Mouse (Mus musculus) CH12.LX (cell line): ENCODE measurements at regions not wholly inside any gene's neighbourhood (a gene's known extent, or its start where the extent isn't known, plus 50 kb on each side); places are given as distances from the start of the nearest gene placed in this dataset.

Source experiments
- DNase-seq: peaks from one replicate; pipeline ENCODE4 v3.0.0-alpha.2; 2013; ENCODE audit errors: extremely low read depth
- H3K27ac ChIP-seq: 2 replicates; pipeline ENCODE4 v1.5.1; 2012; ENCODE audit warnings: low read depth, mild to moderate bottlenecking, control low read depth, moderate library complexity; ENCODE audit not compliant: insufficient read depth
- H3K27me3 ChIP-seq: replicated peaks from 2 replicates; pipeline ENCODE3; 2012; ENCODE audit warnings: inconsistent platforms
- H3K36me3 ChIP-seq, 2 experiments: replicated peaks in 1 of 2; 2 replicates each; pipeline versions ENCODE3 to v1.6.1; 2012; ENCODE audit warnings: inconsistent platforms in 1 of 2, low read length in 1 of 2, mild to moderate bottlenecking in 1 of 2, mixed read lengths in 1 of 2, moderate library complexity in 1 of 2; ENCODE audit not compliant: control insufficient read depth in 1 of 2, insufficient read depth in 1 of 2
- H3K4me1 ChIP-seq, 2 experiments: 2 replicates each; pipeline ENCODE4 v1.6.1; 2012; ENCODE audit warnings: inconsistent platforms in 1 of 2, moderate library complexity in 1 of 2; ENCODE audit not compliant: insufficient read depth in 2 of 2, control insufficient read depth in 1 of 2
- H3K4me2 ChIP-seq: 2 replicates; pipeline ENCODE4 v1.6.1; 2012; ENCODE audit warnings: low read depth, mild to moderate bottlenecking, control low read depth; ENCODE audit not compliant: poor library complexity, insufficient read depth, severe bottlenecking
- H3K4me3 ChIP-seq, 3 experiments: fragments of 150-350 bp in 1 of 3; sonication (generic) in 1 of 3; replicated peaks in 1 of 3; 2 replicates each; pipeline versions ENCODE3 to v1.5.1; 2011 to 2012; ENCODE audit warnings: low read depth in 2 of 3, low read length in 2 of 3, mild to moderate bottlenecking in 2 of 3, moderate library complexity in 2 of 3, control low read depth in 1 of 3, improper control_type of control experiment in 1 of 3, inconsistent platforms in 1 of 3, mixed read lengths in 1 of 3; ENCODE audit not compliant: poor library complexity in 1 of 3
- H3K79me2 ChIP-seq: replicated peaks from 2 replicates; pipeline ENCODE4 v1.6.1; 2012; ENCODE audit warnings: mild to moderate bottlenecking, moderate library complexity; ENCODE audit not compliant: control insufficient read depth, poor library complexity, insufficient read depth, severe bottlenecking; ENCODE audit errors: extremely low read depth
- H3K9ac ChIP-seq: 2 replicates; pipeline ENCODE4 v1.6.1; 2012; ENCODE audit warnings: low read depth, mild to moderate bottlenecking, control low read depth, moderate library complexity; ENCODE audit not compliant: insufficient read depth
- H3K9me3 ChIP-seq: replicated peaks from 2 replicates; pipeline ENCODE3; 2012; ENCODE audit warnings: low read length, inconsistent platforms, mixed read lengths
- BHLHE40 ChIP-seq: IDR thresholded peaks from 2 replicates; pipeline ENCODE4 v1.6.1; 2011; ENCODE audit warnings: mild to moderate bottlenecking, low read depth, low read length, improper control_type of control experiment
- CHD1 ChIP-seq: IDR thresholded peaks from 2 replicates; pipeline ENCODE4 v1.6.1; 2012; ENCODE audit warnings: low read depth, low read length, improper control_type of control experiment, inconsistent platforms
- CHD2 ChIP-seq: IDR thresholded peaks from 2 replicates; pipeline ENCODE4 v1.6.1; 2011; ENCODE audit warnings: low read length, improper control_type of control experiment
- CTCF ChIP-seq, 2 experiments: IDR thresholded peaks in 1 of 2; conservative IDR thresholded peaks in 1 of 2; 2 replicates each; pipeline ENCODE4 v1.5.1; 2011 to 2012; ENCODE audit warnings: low read depth in 2 of 2, low read length in 2 of 2, improper control_type of control experiment in 1 of 2, inconsistent platforms in 1 of 2, mild to moderate bottlenecking in 1 of 2, moderate library complexity in 1 of 2
- ELF1 ChIP-seq: IDR thresholded peaks from 2 replicates; pipeline ENCODE4 v1.6.1; 2014; ENCODE audit warnings: low read depth, mild to moderate bottlenecking, inconsistent platforms, low read length, improper control_type of control experiment
- EP300 ChIP-seq: IDR thresholded peaks from 2 replicates; pipeline ENCODE4 v1.6.1; 2011; ENCODE audit warnings: low read length, improper control_type of control experiment
- ETS1 ChIP-seq: conservative IDR thresholded peaks from 2 replicates; pipeline ENCODE4 v1.6.1; 2012; ENCODE audit warnings: low read depth, mild to moderate bottlenecking, inconsistent platforms, low read length, improper control_type of control experiment, moderate library complexity
- GABPA ChIP-seq: IDR thresholded peaks from 2 replicates; pipeline ENCODE4 v1.6.1; 2012; ENCODE audit warnings: low read depth, low read length, improper control_type of control experiment, inconsistent platforms; ENCODE audit not compliant: insufficient replicate concordance
- HCFC1 ChIP-seq: IDR thresholded peaks from 2 replicates; pipeline ENCODE4 v1.6.1; 2012; ENCODE audit warnings: low read depth, mild to moderate bottlenecking, inconsistent platforms, low read length, improper control_type of control experiment
- JUN ChIP-seq: IDR thresholded peaks from 2 replicates; pipeline ENCODE4 v1.6.1; 2011; ENCODE audit warnings: low read depth, mild to moderate bottlenecking, low read length, improper control_type of control experiment, moderate library complexity; ENCODE audit not compliant: insufficient read depth
- JUND ChIP-seq: conservative IDR thresholded peaks from 2 replicates; pipeline ENCODE4 v1.6.1; 2011; ENCODE audit warnings: low read depth, low read length, improper control_type of control experiment
- MAX ChIP-seq: IDR thresholded peaks from 2 replicates; pipeline ENCODE4 v1.6.1; 2011; ENCODE audit warnings: low read length, improper control_type of control experiment
- MAZ ChIP-seq: IDR thresholded peaks from 2 replicates; pipeline ENCODE4 v1.6.1; 2012; ENCODE audit warnings: low read depth, mild to moderate bottlenecking, inconsistent platforms, low read length, improper control_type of control experiment, moderate library complexity
- MYC ChIP-seq: IDR thresholded peaks from 2 replicates; pipeline ENCODE4 v1.6.1; 2011; ENCODE audit warnings: low read depth, mild to moderate bottlenecking, improper control_type of control experiment, low read length
- POLR2A ChIP-seq: IDR thresholded peaks from 2 replicates; pipeline ENCODE4 v1.6.1; 2011; ENCODE audit warnings: low read depth, mild to moderate bottlenecking, improper control_type of control experiment, low read length
- RAD21 ChIP-seq: IDR thresholded peaks from 2 replicates; pipeline ENCODE4 v1.6.1; 2011; ENCODE audit warnings: low read depth, mild to moderate bottlenecking, low read length, improper control_type of control experiment, moderate library complexity
- RCOR1 ChIP-seq: conservative IDR thresholded peaks from 2 replicates; pipeline ENCODE4 v1.6.1; 2012; ENCODE audit warnings: low read depth, mild to moderate bottlenecking, inconsistent platforms, low read length, improper control_type of control experiment
- UBTF ChIP-seq: IDR thresholded peaks from 2 replicates; pipeline ENCODE4 v1.6.1; 2012; ENCODE audit warnings: low read depth, mild to moderate bottlenecking, inconsistent platforms, low read length, improper control_type of control experiment, moderate library complexity
- USF1 ChIP-seq: IDR thresholded peaks from 2 replicates; pipeline ENCODE4 v1.6.1; 2014; ENCODE audit warnings: low read depth, mild to moderate bottlenecking, inconsistent platforms, low read length, improper control_type of control experiment
- USF2 ChIP-seq: conservative IDR thresholded peaks from 2 replicates; pipeline ENCODE4 v1.6.1; 2011; ENCODE audit warnings: low read depth, low read length, improper control_type of control experiment
- ZMIZ1 ChIP-seq: IDR thresholded peaks from 2 replicates; pipeline ENCODE4 v1.6.1; 2012; ENCODE audit warnings: low read depth, mild to moderate bottlenecking, inconsistent platforms, low read length, improper control_type of control experiment
- dilution Hi-C: fragments of 300-500 bp; cut with MboI; formaldehyde crosslinking; loops from 2 replicates; pipeline ENCODE4 v1.14.3; 2020; ENCODE audit warnings: low sequenced_read_pairs; ENCODE audit not compliant: extremely low pct_unique_long_range_greater_than_20kb, extremely low pct_ligation_motif_present
- in situ Hi-C: fragments of 300-500 bp; cut with MboI; formaldehyde crosslinking; loops from 3 replicates; pipeline ENCODE4 v1.14.3; 2019; ENCODE audit warnings: low sequenced_read_pairs, low pct_ligation_motif_present, low pct_unique_long_range_greater_than_20kb, mixed read lengths

DNA sequence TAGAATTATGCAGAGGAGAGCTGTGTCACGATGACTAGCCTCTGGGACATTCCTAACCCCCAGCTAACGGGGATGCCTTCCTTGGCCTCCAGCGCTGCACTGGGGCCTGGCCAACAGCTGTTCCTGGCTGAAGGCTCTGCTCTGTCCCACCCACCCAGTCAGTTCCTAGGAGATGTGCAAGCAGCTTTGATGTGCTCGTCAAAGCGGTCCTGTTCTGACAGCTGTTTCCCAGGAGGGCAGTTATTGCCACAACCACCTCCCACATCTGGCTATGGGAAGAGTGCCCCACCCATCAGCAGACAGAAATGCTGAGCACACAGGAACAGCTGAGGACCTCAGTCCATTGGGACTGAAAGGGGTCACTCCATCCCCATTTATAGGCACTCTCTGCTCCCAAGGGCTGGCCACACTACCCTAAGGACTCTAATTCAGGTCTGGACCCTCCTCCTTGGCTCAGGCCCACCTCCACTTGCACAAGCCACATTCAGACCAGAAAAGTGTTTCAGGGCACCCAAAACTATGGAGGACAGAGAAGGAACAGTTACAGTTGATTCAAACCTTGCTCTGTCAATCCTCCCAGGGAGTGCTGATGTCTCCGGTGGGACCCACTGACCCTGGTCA lies 75.2 kb downstream of the Zfp36l2 start:
- no peaks in the 10 kb centered on the region for H3K27me3 ChIP-seq
- dilution Hi-C loops (no loop called here), in situ Hi-C loops (no loop called here)
- H3K4me2 ChIP-seq, result no peak overlapping the region
- TF ChIP-seq JUN (no peak), RAD21 (no peak), CHD2 (no peak), ETS1 (no peak), CTCF (conservative IDR thresholded peaks at IDR 0.05 in 1 of 2, IDR thresholded peaks at IDR 0.05 in 1 of 2; ENCODE audit: low read depth in 2 of 2, low read length in 2 of 2) (no peak), BHLHE40 (no peak), ZMIZ1 (no peak), ELF1 (no peak), MAZ (no peak), UBTF (no peak), MAX (no peak), RCOR1 (no peak), GABPA (no peak)
- H3K9ac ChIP-seq, result no peak overlapping the region
- peaks cover 14 to 40% of the 10 kb centered on the region in 2 experiments for H3K4me1 ChIP-seq
- no peaks in the 10 kb centered on the region for H3K79me2 ChIP-seq
- H3K27ac ChIP-seq, result no peak overlapping the region
- no peaks in the 10 kb centered on the region for H3K9me3 ChIP-seq
- no peaks in the 10 kb centered on the region for H3K36me3 ChIP-seq
- no peak for DNase-seq
- no peak overlapping the region for H3K4me3 ChIP-seq

DNA sequence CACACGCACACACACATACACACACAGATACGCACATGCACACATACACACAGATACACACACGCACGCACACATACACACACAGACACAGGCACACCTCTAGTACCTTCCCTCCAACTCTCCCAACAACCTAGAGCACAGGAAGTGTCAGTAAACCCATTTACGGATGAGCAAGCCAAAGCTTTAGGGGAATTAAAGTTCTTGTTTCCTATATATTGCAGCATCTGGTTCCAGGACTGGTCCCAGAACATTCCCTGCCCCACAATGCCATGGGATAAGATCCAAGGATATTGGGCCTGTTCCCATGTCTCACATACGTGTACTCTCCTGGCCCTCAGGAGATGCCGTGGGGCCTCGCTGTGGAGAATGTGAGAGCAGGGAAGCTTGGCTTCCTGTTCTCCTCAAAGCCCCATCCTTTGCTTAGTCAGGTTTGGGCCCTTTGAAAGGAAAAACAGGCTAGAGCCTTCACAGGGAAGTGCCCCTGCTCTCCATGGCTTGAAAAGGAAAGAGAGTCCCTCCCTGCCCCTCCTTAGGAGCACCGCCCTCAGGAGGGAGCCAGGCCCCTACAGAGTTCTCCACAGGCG lies 75.9 kb downstream of the Zfp36l2 start:
- dilution Hi-C loops (no loop called here), in situ Hi-C loops (no loop called here)
- Histone ChIP-seq H3K79me2 (no peaks in the 10 kb centered on the region), H3K36me3 (no peaks in the 10 kb centered on the region), H3K27ac (no peak overlapping the region), H3K9me3 (no peaks in the 10 kb centered on the region), H3K27me3 (no peaks in the 10 kb centered on the region), H3K4me3 (no peak overlapping the region), H3K4me2 (no peak overlapping the region), H3K4me1 (peaks cover 14 to 35% of the 10 kb centered on the region in 2 experiments), H3K9ac (no peak overlapping the region)
- no peak for TF ChIP-seq EP300
- TF ChIP-seq HCFC1, result no peak
- no peak for TF ChIP-seq POLR2A
- no peak for TF ChIP-seq MAX
- TF ChIP-seq MAZ, result no peak
- no peak for TF ChIP-seq CTCF (conservative IDR thresholded peaks at IDR 0.05 in 1 of 2, IDR thresholded peaks at IDR 0.05 in 1 of 2; ENCODE audit: low read depth in 2 of 2, low read length in 2 of 2)
- no peak for TF ChIP-seq ELF1
- TF ChIP-seq MYC, result no peak
- no peak for TF ChIP-seq JUND
- TF ChIP-seq USF1, result no peak
- no peak for TF ChIP-seq CHD1
- no peak for TF ChIP-seq ETS1
- TF ChIP-seq USF2, result no peak
- DNase-seq, result no peak
